Mouse (Mus musculus) stomach, embryonic 16.5 days (tissue): Measurements from ENCODE around the gene Dscaml1. TPM values are rescaled to one million over a fixed set of nuclear protein-coding genes. Genes with fewer than 3 reads are reported as not detected.
A peak's percentile ranks its signal among the peaks of the same experiment; 100 is the strongest.

ENCODE experiments used
- ATAC-seq: fragments of 200-750 bp; cut with Nextera tagmentation; 2 replicates; pipeline ENCODE4 v1.8.0; 2017; ENCODE audit warnings: moderate number of reproducible peaks, moderate TSS enrichment; ENCODE audit not compliant: insufficient read depth, low FRiP score
- H3K27ac ChIP-seq: fragments of 300-500 bp; sonication (generic); 2 replicates; pipeline ENCODE4 v1.5.1; 2014; ENCODE audit warnings: low read length
- H3K27me3 ChIP-seq: fragments of 300-500 bp; sonication (generic); 2 replicates; pipeline ENCODE4 v1.6.1; 2014; ENCODE audit warnings: low read length, control low read depth, mixed read lengths; ENCODE audit not compliant: control insufficient read depth, insufficient read depth
- H3K36me3 ChIP-seq: fragments of 300-500 bp; sonication (generic); 2 replicates; pipeline ENCODE4 v1.6.1; 2014; ENCODE audit warnings: low read length; ENCODE audit not compliant: control insufficient read depth, insufficient read depth
- H3K4me1 ChIP-seq: fragments of 300-500 bp; sonication (generic); 2 replicates; pipeline ENCODE4 v1.6.1; 2014; ENCODE audit warnings: low read length, control low read depth, mixed read lengths; ENCODE audit not compliant: control insufficient read depth, insufficient read depth
- H3K4me2 ChIP-seq: fragments of 300-500 bp; sonication (generic); 2 replicates; pipeline ENCODE4 v1.6.1; 2014; ENCODE audit warnings: low read depth, low read length, mixed read lengths
- H3K4me3 ChIP-seq: fragments of 300-500 bp; sonication (generic); replicated peaks from 2 replicates; pipeline ENCODE4 v1.5.1; 2014; ENCODE audit warnings: mild to moderate bottlenecking, low read length
- H3K9ac ChIP-seq: fragments of 300-500 bp; sonication (generic); 2 replicates; pipeline ENCODE4 v1.6.1; 2014; ENCODE audit warnings: low read length
- H3K9me3 ChIP-seq: fragments of 300-500 bp; sonication (generic); replicated peaks from 2 replicates; pipeline ENCODE4 v1.6.1; 2016; ENCODE audit warnings: low read length, control low read depth; ENCODE audit not compliant: control insufficient read depth
- WGBS: fragments of 180-500 bp; shearing (Covaris S2); extraction: QIAGEN DNeasy Blood & Tissue Kit; methylation state at CpG from one replicate; pipeline ENCODE4 v1.1.7; 2014; 5-methylcytosine and 5-hydroxymethylcytosine counted together
- polyA plus RNA-seq: library from polyadenylated mRNA; unstranded; fragments of >200 nt; fragmentation: Nextera tagmentation; extraction: Ambion mirVana; gene quantifications from 2 replicates; pipeline ENCODE4 v1.2.1, GENCODE M21; 2015

Gene Dscaml1
- 0.30 and 0.35 TPM in 2 replicates for polyA plus RNA-seq

- H3K27ac ChIP-seq, result no peak within 1 kb of the TSS
- peaks cover 30% of the 10 kb centered on the region for H3K27me3 ChIP-seq
- no peak within 1 kb of the TSS for H3K4me2 ChIP-seq
- H3K9me3 ChIP-seq, result no peaks in the 10 kb centered on the region
- WGBS, result 78% methylated on average over 4 of the region's 4 CpGs
- H3K36me3 ChIP-seq, result no peaks in the 10 kb centered on the region
- ATAC-seq, result no peak
- H3K4me3 ChIP-seq, result no peak within 1 kb of the TSS
- H3K4me1 ChIP-seq, result peaks cover 3% of the 10 kb centered on the region; the same call in 1 of the 2 replicates
- H3K9ac ChIP-seq, result no peak within 1 kb of the TSS
Observed at GRCm38 (mm10) chr9:45426456-45426855, at the start of gene Dscaml1. Dscaml1 (plus strand) TSS chr9:45426628.

- Histone ChIP-seq H3K27me3 (no peaks in the 10 kb centered on the region), H3K4me1 (no peaks in the 10 kb centered on the region), H3K27ac (no peak overlapping the region), H3K4me3 (no peak overlapping the region), H3K36me3 (no peaks in the 10 kb centered on the region), H3K9me3 (no peaks in the 10 kb centered on the region), H3K4me2 (no peak overlapping the region), H3K9ac (no peak overlapping the region)
- WGBS, result 50% methylated on average over 2 of the region's 2 CpGs
- no peak for ATAC-seq
Observed at GRCm38 (mm10) chr9:45376883-45377282, 49.5 kb upstream of the Dscaml1 start.

GRCm38 (mm10) chr9:45380411-45381251 is 45.8 kb upstream of the Dscaml1 start:
- WGBS, result 51% methylated on average over 10 of the region's 10 CpGs
- Histone ChIP-seq H3K27me3 (no peaks in the 10 kb centered on the region), H3K9me3 (no peaks in the 10 kb centered on the region), H3K4me3 (no peak overlapping the region), H3K4me2 (no peak overlapping the region), H3K9ac (no peak overlapping the region), H3K27ac (no peak overlapping the region), H3K4me1 (no peaks in the 10 kb centered on the region), H3K36me3 (no peaks in the 10 kb centered on the region)
- ATAC-seq, result no peak

- H3K4me1 ChIP-seq, result no peaks in the 10 kb centered on the region
- no peak overlapping the region for H3K27ac ChIP-seq
- no peak for ATAC-seq
- H3K4me2 ChIP-seq, result no peak overlapping the region
- H3K9ac ChIP-seq, result no peak overlapping the region
- WGBS, result 63% methylated on average over 5 of the region's 5 CpGs
- H3K27me3 ChIP-seq, result no peaks in the 10 kb centered on the region
- H3K36me3 ChIP-seq, result no peaks in the 10 kb centered on the region
- no peaks in the 10 kb centered on the region for H3K9me3 ChIP-seq
- H3K4me3 ChIP-seq, result no peak overlapping the region
Observed at GRCm38 (mm10) chr9:45382336-45382735, 44.1 kb upstream of the Dscaml1 start.

GRCm38 (mm10) chr9:45382834-45383233 is 43.6 kb upstream of the Dscaml1 start:
- Histone ChIP-seq H3K9me3 (no peaks in the 10 kb centered on the region), H3K27ac (no peak overlapping the region), H3K4me3 (no peak overlapping the region), H3K4me1 (no peaks in the 10 kb centered on the region), H3K36me3 (no peaks in the 10 kb centered on the region), H3K9ac (no peak overlapping the region), H3K4me2 (no peak overlapping the region), H3K27me3 (no peaks in the 10 kb centered on the region)
- WGBS, result 77% methylated on average over 5 of the region's 5 CpGs
- no peak for ATAC-seq

GRCm38 (mm10) chr9:45383883-45384282 is 42.5 kb upstream of the Dscaml1 start:
- no peak for ATAC-seq
- no peaks in the 10 kb centered on the region for H3K9me3 ChIP-seq
- 94% methylated on average over 6 of the region's 6 CpGs for WGBS
- no peaks in the 10 kb centered on the region for H3K27me3 ChIP-seq
- no peak overlapping the region for H3K9ac ChIP-seq
- no peak overlapping the region for H3K4me3 ChIP-seq
- no peak overlapping the region for H3K4me2 ChIP-seq
- no peaks in the 10 kb centered on the region for H3K4me1 ChIP-seq
- no peaks in the 10 kb centered on the region for H3K36me3 ChIP-seq
- no peak overlapping the region for H3K27ac ChIP-seq

GRCm38 (mm10) chr9:45386698-45387097 is 39.7 kb upstream of the Dscaml1 start:
- ATAC-seq, result no peak
- Histone ChIP-seq H3K9me3 (no peaks in the 10 kb centered on the region), H3K36me3 (no peaks in the 10 kb centered on the region), H3K4me2 (no peak overlapping the region), H3K27ac (no peak overlapping the region), H3K27me3 (no peaks in the 10 kb centered on the region), H3K4me3 (no peak overlapping the region), H3K9ac (no peak overlapping the region), H3K4me1 (no peaks in the 10 kb centered on the region)
- 84% methylated on average over 5 of the region's 5 CpGs for WGBS

- Histone ChIP-seq H3K36me3 (no peaks in the 10 kb centered on the region), H3K9me3 (no peaks in the 10 kb centered on the region), H3K4me3 (no peak overlapping the region), H3K9ac (no peak overlapping the region), H3K27me3 (no peaks in the 10 kb centered on the region), H3K27ac (no peak overlapping the region), H3K4me2 (no peak overlapping the region), H3K4me1 (no peaks in the 10 kb centered on the region)
- 38% methylated on average over 12 of the region's 12 CpGs for whole genome bisulfite sequencing
- ATAC-seq, result peak; percentile 64; the same call in 1 of the 2 replicates
Observed at GRCm38 (mm10) chr9:45388385-45388994, 37.9 kb upstream of the Dscaml1 start.

- H3K4me2 ChIP-seq, result no peak overlapping the region
- WGBS, result 84% methylated on average over 8 of the region's 8 CpGs
- H3K4me3 ChIP-seq, result no peak overlapping the region
- H3K27ac ChIP-seq, result no peak overlapping the region
- H3K36me3 ChIP-seq, result no peaks in the 10 kb centered on the region
- no peaks in the 10 kb centered on the region for H3K4me1 ChIP-seq
- no peak overlapping the region for H3K9ac ChIP-seq
- no peak for ATAC-seq
- H3K27me3 ChIP-seq, result no peaks in the 10 kb centered on the region
- H3K9me3 ChIP-seq, result no peaks in the 10 kb centered on the region
Observed at GRCm38 (mm10) chr9:45389596-45389995, 36.8 kb upstream of the Dscaml1 start.
